Mouse (Mus musculus): ENCODE measurements around the gene Zmiz1. TPM values are rescaled to one million over a fixed set of nuclear protein-coding genes. Genes with fewer than 3 reads are reported as not detected.

Gene Zmiz1
- polyA plus RNA-seq (2012; rRNA removed) = 63.7 and 72.5 TPM in 2 replicates

GRCm38 (mm10) chr14:25459016-25459393 is at the start of gene Zmiz1:
Gene Zmiz1, plus strand, starts transcription at chr14:25459185.
- Histone ChIP-seq H3K27ac (ENCODE audit: insufficient read depth, low read length) (peak within 1 kb of the TSS; percentile 95), H3K4me1 (ENCODE audit: control insufficient read depth, insufficient read depth, low read length) (peaks cover 29% of the 10 kb centered on the region), H3K27me3 (ENCODE audit: control insufficient read depth, insufficient read depth, low read length) (no peaks in the 10 kb centered on the region), H3K4me3 (replicated peaks; ENCODE audit: insufficient read depth, low read depth, low read length) (peak within 1 kb of the TSS; percentile 84)
- DNase-seq = peak; percentile 94 to 95
- under 1% methylated on average over 42 of the region's 42 CpGs for WGBS
- peak; percentile 70; the same call in 1 of the 2 replicates for TF ChIP-seq POLR2A (IDR thresholded peaks at IDR 0.05; ENCODE audit: borderline replicate concordance, insufficient read depth, low read length)
- no peak for TF ChIP-seq CTCF (IDR thresholded peaks at IDR 0.05; ENCODE audit: borderline replicate concordance, insufficient read depth, low read depth, low read length)

GRCm38 (mm10) chr14:25411848-25412527 is 47.0 kb upstream of the Zmiz1 start:
- Histone ChIP-seq H3K4me1 (ENCODE audit: control insufficient read depth, insufficient read depth, low read length) (no peaks in the 10 kb centered on the region), H3K4me3 (replicated peaks; ENCODE audit: insufficient read depth, low read depth, low read length) (no peak overlapping the region), H3K27me3 (ENCODE audit: control insufficient read depth, insufficient read depth, low read length) (no peaks in the 10 kb centered on the region), H3K27ac (ENCODE audit: insufficient read depth, low read length) (no peak overlapping the region)
- no peak for DNase-seq
- 83% methylated on average over 9 of the region's 9 CpGs for WGBS
- TF ChIP-seq POLR2A (IDR thresholded peaks at IDR 0.05; ENCODE audit: borderline replicate concordance, insufficient read depth, low read length) = no peak
- TF ChIP-seq CTCF (IDR thresholded peaks at IDR 0.05; ENCODE audit: borderline replicate concordance, insufficient read depth, low read depth, low read length) = no peak

GRCm38 (mm10) chr14:25412811-25413210 is 46.2 kb upstream of the Zmiz1 start:
- H3K4me1 ChIP-seq (ENCODE audit: control insufficient read depth, insufficient read depth, low read length) = no peaks in the 10 kb centered on the region
- DNase-seq = no peak
- H3K27me3 ChIP-seq (ENCODE audit: control insufficient read depth, insufficient read depth, low read length) = no peaks in the 10 kb centered on the region
- no peak overlapping the region for H3K4me3 ChIP-seq (replicated peaks; ENCODE audit: insufficient read depth, low read depth, low read length)
- no peak for TF ChIP-seq CTCF (IDR thresholded peaks at IDR 0.05; ENCODE audit: borderline replicate concordance, insufficient read depth, low read depth, low read length)
- no peak for TF ChIP-seq POLR2A (IDR thresholded peaks at IDR 0.05; ENCODE audit: borderline replicate concordance, insufficient read depth, low read length)
- H3K27ac ChIP-seq (ENCODE audit: insufficient read depth, low read length) = no peak overlapping the region
- WGBS = 96% methylated on average over 10 of the region's 10 CpGs

- H3K4me1 ChIP-seq (ENCODE audit: control insufficient read depth, insufficient read depth, low read length) = no peaks in the 10 kb centered on the region
- no peak for TF ChIP-seq CTCF (IDR thresholded peaks at IDR 0.05; ENCODE audit: borderline replicate concordance, insufficient read depth, low read depth, low read length)
- TF ChIP-seq POLR2A (IDR thresholded peaks at IDR 0.05; ENCODE audit: borderline replicate concordance, insufficient read depth, low read length) = no peak
- no peak overlapping the region for H3K27ac ChIP-seq (ENCODE audit: insufficient read depth, low read length)
- 77% methylated on average over 3 of the region's 3 CpGs for WGBS
- no peak overlapping the region for H3K4me3 ChIP-seq (replicated peaks; ENCODE audit: insufficient read depth, low read depth, low read length)
- no peaks in the 10 kb centered on the region for H3K27me3 ChIP-seq (ENCODE audit: control insufficient read depth, insufficient read depth, low read length)
- DNase-seq = no peak
These were observed 45.5 kb upstream of the Zmiz1 start for GRCm38 (mm10) chr14:25413510-25413909.

GRCm38 (mm10) chr14:25414115-25414514 is 44.9 kb upstream of the Zmiz1 start:
- Histone ChIP-seq H3K4me3 (replicated peaks; ENCODE audit: insufficient read depth, low read depth, low read length) (no peak overlapping the region), H3K27ac (ENCODE audit: insufficient read depth, low read length) (no peak overlapping the region), H3K4me1 (ENCODE audit: control insufficient read depth, insufficient read depth, low read length) (no peaks in the 10 kb centered on the region), H3K27me3 (ENCODE audit: control insufficient read depth, insufficient read depth, low read length) (no peaks in the 10 kb centered on the region)
- TF ChIP-seq POLR2A (IDR thresholded peaks at IDR 0.05; ENCODE audit: borderline replicate concordance, insufficient read depth, low read length) = no peak
- no peak for TF ChIP-seq CTCF (IDR thresholded peaks at IDR 0.05; ENCODE audit: borderline replicate concordance, insufficient read depth, low read depth, low read length)
- no peak for DNase-seq
- WGBS = 82% methylated on average over 4 of the region's 4 CpGs

- TF ChIP-seq POLR2A (IDR thresholded peaks at IDR 0.05; ENCODE audit: borderline replicate concordance, insufficient read depth, low read length) = no peak
- TF ChIP-seq CTCF (IDR thresholded peaks at IDR 0.05; ENCODE audit: borderline replicate concordance, insufficient read depth, low read depth, low read length) = no peak
- DNase-seq = no peak
- Histone ChIP-seq H3K27ac (ENCODE audit: insufficient read depth, low read length) (no peak overlapping the region), H3K4me1 (ENCODE audit: control insufficient read depth, insufficient read depth, low read length) (peaks cover 17% of the 10 kb centered on the region), H3K4me3 (replicated peaks; ENCODE audit: insufficient read depth, low read depth, low read length) (no peak overlapping the region), H3K27me3 (ENCODE audit: control insufficient read depth, insufficient read depth, low read length) (no peaks in the 10 kb centered on the region)
- WGBS = 92% methylated on average over 7 of the region's 7 CpGs
These were observed 38.8 kb upstream of the Zmiz1 start for GRCm38 (mm10) chr14:25420001-25420690.

GRCm38 (mm10) chr14:25420987-25421386 is 38.0 kb upstream of the Zmiz1 start:
- Histone ChIP-seq H3K27me3 (ENCODE audit: control insufficient read depth, insufficient read depth, low read length) (no peaks in the 10 kb centered on the region), H3K4me3 (replicated peaks; ENCODE audit: insufficient read depth, low read depth, low read length) (no peak overlapping the region), H3K27ac (ENCODE audit: insufficient read depth, low read length) (no peak overlapping the region), H3K4me1 (ENCODE audit: control insufficient read depth, insufficient read depth, low read length) (peaks cover 17% of the 10 kb centered on the region)
- 92% methylated on average over 1 of the region's 1 CpGs for WGBS
- DNase-seq = no peak
- TF ChIP-seq CTCF (IDR thresholded peaks at IDR 0.05; ENCODE audit: borderline replicate concordance, insufficient read depth, low read depth, low read length) = no peak
- no peak for TF ChIP-seq POLR2A (IDR thresholded peaks at IDR 0.05; ENCODE audit: borderline replicate concordance, insufficient read depth, low read length)

GRCm38 (mm10) chr14:25421596-25422001 is 37.4 kb upstream of the Zmiz1 start:
- Histone ChIP-seq H3K27ac (ENCODE audit: insufficient read depth, low read length) (no peak overlapping the region), H3K4me1 (ENCODE audit: control insufficient read depth, insufficient read depth, low read length) (peaks cover 17% of the 10 kb centered on the region), H3K27me3 (ENCODE audit: control insufficient read depth, insufficient read depth, low read length) (no peaks in the 10 kb centered on the region), H3K4me3 (replicated peaks; ENCODE audit: insufficient read depth, low read depth, low read length) (no peak overlapping the region)
- peak; percentile 44 to 58 for DNase-seq
- no peak for TF ChIP-seq CTCF (IDR thresholded peaks at IDR 0.05; ENCODE audit: borderline replicate concordance, insufficient read depth, low read depth, low read length)
- TF ChIP-seq POLR2A (IDR thresholded peaks at IDR 0.05; ENCODE audit: borderline replicate concordance, insufficient read depth, low read length) = no peak
- 15% methylated on average over 13 of the region's 13 CpGs for WGBS

Data from cerebellum, adult 2 months (tissue).